Mouse (Mus musculus) Patski (cell line): ENCODE measurements around the gene Zdhhc24. TPM values are rescaled to one million over a fixed set of nuclear protein-coding genes. Genes with fewer than 3 reads are reported as not detected.
"Not testable (repeated sequence)": the region's sequence is repeated elsewhere in the genome, so short reads cannot be mapped to it uniquely, and the experiment has no call there.

Experiments
- ATAC-seq: fragments of 100-300 bp; one replicate; pipeline ENCODE4 v1.8.0; 2021
- CTCF ChIA-PET: fragments of 350-600 bp; sonication (Branson Sonifier 250); formaldehyde crosslinking; loops from one replicate; lab custom pipeline; 2022; ENCODE audit warnings: inconsistent platforms; lab: Charles Lee
- POLR2A ChIA-PET: fragments of 350-600 bp; sonication (Branson Sonifier 250); formaldehyde crosslinking; loops from one replicate; lab custom pipeline; 2022; ENCODE audit warnings: antibody characterized with exemption, inconsistent platforms; lab: Charles Lee
- DNase-seq: peaks from one replicate; pipeline ENCODE4 v3.0.0-alpha.2; 2011; ENCODE audit warnings: low read depth, low spot score
- H3K27me3 ChIP-seq: fragments of 371-371 bp; one replicate; pipeline ENCODE4 v1.5.1; 2021
- CTCF ChIP-seq: fragments of 100-300 bp; IDR thresholded peaks from one replicate; pipeline ENCODE4 v1.5.1; 2021
- in situ Hi-C: fragments of 300-500 bp; cut with MboI; formaldehyde crosslinking; loops from 3 replicates; pipeline ENCODE4 v1.11.1; 2018; ENCODE audit warnings: low pct_unique_long_range_greater_than_20kb, mixed read lengths
- polyA plus RNA-seq: library from polyadenylated mRNA; unstranded; gene quantifications from one replicate; pipeline ENCODE4 v1.2.3, GENCODE M21; 2021

The Zdhhc24 gene
- polyA plus RNA-seq, 1 experiment from 2014 or later: 17.2 TPM

- ATAC-seq: no peak
- ChIA-PET CTCF (interaction anchor here (0.6 to 2.2 kb wide), 13 partner anchors 9 to 259 kb away, joined by 3 to 10 read pairs (median 3); partner anchors contain the start of genes Actn3, Ccdc87, Ccs and Rbm4b), POLR2A (interaction anchor here (0.7 to 1.1 kb wide), 2 partner anchors 69 to 92 kb away, joined by 3 read pairs; partner anchors contain the start of gene Rbm4b)
- in situ Hi-C loops: loop anchor here (10.0 kb wide), 1 partner anchor 203 kb away; no protein-coding TSS in a partner anchor
- no peak for DNase-seq
- no peak for TF ChIP-seq CTCF
- peaks cover 48% of the 10 kb centered on the region for H3K27me3 ChIP-seq
Measured at GRCm38 (mm10) chr19:4847490-4847889, 31.0 kb upstream of the Zdhhc24 start.

GRCm38 (mm10) chr19:4849800-4850199, 28.7 kb upstream of the Zdhhc24 start:
- DNase-seq (no peak), ATAC-seq (no peak)
- ChIA-PET POLR2A (no interaction called here), CTCF (interaction anchor here (0.7 to 1.5 kb wide), 3 partner anchors 21 to 95 kb away, joined by 3 to 4 read pairs (median 3); partner anchors contain the start of gene Rbm4b)
- peaks cover 35% of the 10 kb centered on the region for H3K27me3 ChIP-seq
- TF ChIP-seq CTCF: no peak
- in situ Hi-C loops: loop anchor here (10.0 kb wide), 1 partner anchor 205 kb away; no protein-coding TSS in a partner anchor

GRCm38 (mm10) chr19:4850281-4850680, 28.2 kb upstream of the Zdhhc24 start:
- in situ Hi-C loops: no loop called here
- no peak for DNase-seq
- peaks cover 34% of the 10 kb centered on the region for H3K27me3 ChIP-seq
- ATAC-seq: no peak
- CTCF ChIA-PET: interaction anchor here (0.7 to 1.5 kb wide), 3 partner anchors 20 to 95 kb away, joined by 3 to 4 read pairs (median 3); partner anchors contain the start of gene Rbm4b
- TF ChIP-seq CTCF: no peak
- POLR2A ChIA-PET: interaction anchor here (1.2 kb wide), 1 partner anchor 11 kb away, joined by 3 read pairs; the partner anchor contains the start of genes Ccdc87 and Ccs

GRCm38 (mm10) chr19:4854552-4855469, 23.7 kb upstream of the Zdhhc24 start, which contains the start of gene Ctsf:
Gene Ctsf (plus strand): TSS chr19:4855130.
- DNase-seq (no peak), ATAC-seq (peak; percentile 45)
- CTCF ChIA-PET: interaction anchor here (1.3 kb wide), 1 partner anchor 16 kb away, joined by 3 read pairs; no protein-coding TSS in a partner anchor
- peaks cover 13% of the 10 kb centered on the region for H3K27me3 ChIP-seq
- no peak for TF ChIP-seq CTCF
- POLR2A ChIA-PET: interaction anchor here (0.8 to 1.0 kb wide), 2 partner anchors 15 to 195 kb away, joined by 3 to 4 read pairs; partner anchors contain the start of genes Ccdc87 and Ccs
- in situ Hi-C loops: no loop called here

GRCm38 (mm10) chr19:4855470-4855820, 23.0 kb upstream of the Zdhhc24 start:
- DNase-seq: no peak
- ATAC-seq: no peak

GRCm38 (mm10) chr19:4855951-4856350, 22.5 kb upstream of the Zdhhc24 start:
- DNase-seq: no peak
- ChIA-PET CTCF (interaction anchor here (0.9 to 2.1 kb wide), 4 partner anchors 8 to 26 kb away, joined by 3 to 9 read pairs (median 4); no protein-coding TSS in a partner anchor), POLR2A (no interaction called here)
- no peak for TF ChIP-seq CTCF
- in situ Hi-C loops: no loop called here
- peaks cover 8% of the 10 kb centered on the region for H3K27me3 ChIP-seq
- no peak for ATAC-seq

More at GRCm38 (mm10) chr19:4855470-4855820, 23.0 kb upstream of the Zdhhc24 start:
- in situ Hi-C loops: no loop called here
- ChIA-PET CTCF (interaction anchor here (1.3 to 2.1 kb wide), 2 partner anchors 8 to 15 kb away, joined by 3 to 9 read pairs; no protein-coding TSS in a partner anchor), POLR2A (no interaction called here)
- H3K27me3 ChIP-seq: peaks cover 9% of the 10 kb centered on the region
- TF ChIP-seq CTCF: no peak

- CTCF ChIA-PET: no interaction called here
- no peak for ATAC-seq
- POLR2A ChIA-PET: no interaction called here
- H3K27me3 ChIP-seq: no peaks in the 10 kb centered on the region
- no peak for TF ChIP-seq CTCF
- DNase-seq: peak; percentile 37
- in situ Hi-C loops: no loop called here
Measured at GRCm38 (mm10) chr19:4859081-4859480, 19.4 kb upstream of the Zdhhc24 start.

GRCm38 (mm10) chr19:4863048-4863447, 15.4 kb upstream of the Zdhhc24 start:
- DNase-seq: no peak
- ChIA-PET CTCF (no interaction called here), POLR2A (no interaction called here)
- no peak for TF ChIP-seq CTCF
- H3K27me3 ChIP-seq: peaks cover 20% of the 10 kb centered on the region
- in situ Hi-C loops: no loop called here
- ATAC-seq: no peak

- POLR2A ChIA-PET: no interaction called here
- no peak for TF ChIP-seq CTCF
- CTCF ChIA-PET: no interaction called here
- ATAC-seq (no peak), DNase-seq (no peak)
- peaks cover 35% of the 10 kb centered on the region for H3K27me3 ChIP-seq
- in situ Hi-C loops: no loop called here
Measured at GRCm38 (mm10) chr19:4865147-4865546, 13.3 kb upstream of the Zdhhc24 start.

GRCm38 (mm10) chr19:4874613-4875012, 3.9 kb upstream of the Zdhhc24 start:
- peaks cover 39% of the 10 kb centered on the region for H3K27me3 ChIP-seq
- CTCF ChIA-PET, ATAC-seq, DNase-seq, in situ Hi-C loops, POLR2A ChIA-PET: not testable (repeated sequence)
